Mouse (Mus musculus): ENCODE results near the gene Rpf2. TPM values are rescaled to one million over a fixed set of nuclear protein-coding genes. Genes with fewer than 3 reads are reported as not detected.

The Rpf2 gene
- polyA plus RNA-seq, 1 experiment from 2014 or later, result 36.6 TPM

GRCm38 (mm10) chr10:40195001-40195400 lies 51.8 kb downstream of the Rpf2 start:
- Histone ChIP-seq H3K9ac (ENCODE audit: low read depth, low read length) (no peak overlapping the region), H3K9me3 (ENCODE audit: control insufficient read depth) (no peaks in the 10 kb centered on the region), H3K4me1 (replicated peaks; ENCODE audit: control insufficient read depth, insufficient read depth, low read length) (no peaks in the 10 kb centered on the region), H3K4me2 (replicated peaks; ENCODE audit: low read depth) (no peak overlapping the region), H3K27me3 (replicated peaks; ENCODE audit: control insufficient read depth, insufficient read depth, low read length) (no peaks in the 10 kb centered on the region), H3K36me3 (ENCODE audit: control insufficient read depth, insufficient read depth) (no peaks in the 10 kb centered on the region), H3K27ac (ENCODE audit: low read depth, low read length) (no peak overlapping the region), H3K4me3 (ENCODE audit: low read depth, low read length) (no peak overlapping the region)
- no peak for TF ChIP-seq CTCF (IDR thresholded peaks at IDR 0.05; ENCODE audit: low read depth)
- no peak for ATAC-seq
- 85% methylated on average over 6 of the region's 6 CpGs for WGBS

DNA sequence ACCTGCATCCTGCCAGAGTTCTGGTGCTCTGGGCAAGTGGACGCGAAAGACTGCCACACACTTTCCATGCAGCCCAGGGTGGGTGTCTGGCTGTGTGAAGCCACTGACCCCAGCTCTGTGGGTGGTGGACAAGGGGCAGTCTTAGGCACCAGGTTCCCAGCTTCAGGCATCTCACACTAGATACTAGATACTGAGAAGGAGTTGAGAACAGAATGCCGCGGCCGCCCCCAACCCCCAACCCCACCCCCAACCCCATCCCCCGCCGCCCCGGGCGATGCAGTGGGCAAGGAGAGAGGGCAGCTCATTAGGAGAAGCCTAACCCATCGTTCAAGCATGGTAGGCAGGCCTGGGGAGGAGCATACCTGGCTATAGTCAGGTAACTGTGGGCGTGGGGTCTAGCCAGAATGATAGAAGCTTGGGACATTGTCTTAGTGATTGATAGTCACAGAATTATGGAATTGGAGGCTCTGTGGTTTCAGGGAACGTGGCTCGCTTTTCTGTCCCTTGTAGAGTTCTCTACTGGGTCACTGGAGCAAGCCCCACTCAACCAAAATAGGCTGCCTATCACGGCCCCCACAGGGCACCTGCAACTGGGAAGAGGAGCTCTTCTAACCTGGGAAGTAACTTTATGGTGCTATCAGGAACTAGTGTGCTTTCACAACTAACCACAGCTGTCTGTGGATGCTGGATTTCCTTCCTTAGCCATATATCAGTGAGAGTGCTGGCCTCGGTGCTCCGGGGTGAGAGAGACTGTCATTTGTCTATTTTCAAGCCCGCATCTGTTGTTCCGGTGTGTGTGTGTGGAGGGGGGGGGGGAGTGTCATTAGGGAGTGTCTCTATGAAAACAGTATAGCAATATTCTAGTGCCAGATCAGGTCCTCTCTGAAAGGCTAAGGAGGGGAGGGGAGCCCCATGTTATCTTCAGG lies 54.6 kb downstream of the Rpf2 start:
- H3K9me3 ChIP-seq (ENCODE audit: control insufficient read depth), result no peaks in the 10 kb centered on the region
- no peak overlapping the region for H3K27ac ChIP-seq (ENCODE audit: low read depth, low read length)
- no peak overlapping the region for H3K4me3 ChIP-seq (ENCODE audit: low read depth, low read length)
- TF ChIP-seq CTCF (IDR thresholded peaks at IDR 0.05; ENCODE audit: low read depth), result no peak
- H3K4me2 ChIP-seq (replicated peaks; ENCODE audit: low read depth), result peak overlapping the region; percentile 49
- no peaks in the 10 kb centered on the region for H3K27me3 ChIP-seq (replicated peaks; ENCODE audit: control insufficient read depth, insufficient read depth, low read length)
- no peaks in the 10 kb centered on the region for H3K4me1 ChIP-seq (replicated peaks; ENCODE audit: control insufficient read depth, insufficient read depth, low read length)
- H3K36me3 ChIP-seq (ENCODE audit: control insufficient read depth, insufficient read depth), result no peaks in the 10 kb centered on the region
- ATAC-seq, result no peak
- H3K9ac ChIP-seq (ENCODE audit: low read depth, low read length), result no peak overlapping the region
- 47% methylated on average over 18 of the region's 18 CpGs for WGBS

DNA sequence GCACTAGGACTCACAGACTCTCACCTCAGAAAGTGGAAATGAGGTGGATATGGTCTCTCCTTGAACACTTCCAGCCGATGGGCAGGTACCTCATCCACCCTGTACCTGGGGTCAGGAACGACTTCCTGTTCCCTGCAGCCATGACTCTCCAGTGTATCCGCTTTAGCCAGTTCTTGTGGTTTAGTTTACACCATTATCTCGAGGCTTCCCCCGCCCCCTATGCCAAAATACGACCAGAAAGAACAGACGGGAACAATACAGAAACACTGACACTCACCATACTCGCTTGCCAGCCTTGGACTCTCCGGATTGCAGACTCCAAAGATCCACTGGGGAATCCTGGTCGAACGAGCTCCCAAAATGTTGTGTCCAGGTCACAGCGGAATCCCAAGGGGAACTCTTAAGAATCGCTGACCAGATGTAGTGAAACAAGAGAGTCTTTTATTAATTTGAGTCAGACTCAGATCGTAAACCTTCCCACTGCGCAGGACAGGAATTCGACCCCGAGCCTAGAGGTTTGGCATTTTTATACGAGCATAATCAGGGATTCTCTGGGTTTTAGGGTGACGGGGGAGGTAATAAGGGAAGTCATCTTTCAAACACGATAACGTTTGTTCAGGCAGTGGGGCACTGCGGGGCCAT lies 55.4 kb downstream of the Rpf2 start:
- no peak overlapping the region for H3K9ac ChIP-seq (ENCODE audit: low read depth, low read length)
- WGBS, result 23% methylated on average over 22 of the region's 22 CpGs

DNA sequence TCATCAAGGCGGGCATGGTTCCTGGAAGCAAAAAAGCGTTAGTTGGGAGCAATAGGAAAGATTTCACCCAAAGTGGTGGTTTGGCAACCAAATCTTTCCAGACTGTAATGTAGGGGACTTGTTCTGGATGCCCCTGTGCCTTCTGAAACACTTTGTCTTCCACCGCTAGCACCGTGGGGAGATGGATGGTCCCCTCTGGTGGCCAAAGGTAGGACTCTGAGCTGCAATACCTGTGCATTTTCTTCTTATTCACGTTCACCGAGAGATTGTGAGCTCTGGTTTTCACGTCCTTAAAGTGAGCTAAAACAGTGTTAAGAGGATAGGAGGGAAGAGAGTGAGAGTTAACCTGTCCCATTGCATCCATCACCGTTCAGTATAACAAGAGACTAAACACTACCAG lies 56.0 kb downstream of the Rpf2 start:
- peak overlapping the region; percentile 49; the same call in 1 of the 2 replicates for H3K4me2 ChIP-seq (replicated peaks; ENCODE audit: low read depth)
- H3K4me3 ChIP-seq (ENCODE audit: low read depth, low read length), result no peak overlapping the region
- peak; percentile 43 for TF ChIP-seq CTCF (IDR thresholded peaks at IDR 0.05; ENCODE audit: low read depth)
- 78% methylated on average over 8 of the region's 8 CpGs for WGBS
- H3K27me3 ChIP-seq (replicated peaks; ENCODE audit: control insufficient read depth, insufficient read depth, low read length), result no peaks in the 10 kb centered on the region
- H3K9ac ChIP-seq (ENCODE audit: low read depth, low read length), result no peak overlapping the region
- no peaks in the 10 kb centered on the region for H3K36me3 ChIP-seq (ENCODE audit: control insufficient read depth, insufficient read depth)
- no peaks in the 10 kb centered on the region for H3K9me3 ChIP-seq (ENCODE audit: control insufficient read depth)
- no peak for ATAC-seq
- H3K27ac ChIP-seq (ENCODE audit: low read depth, low read length), result no peak overlapping the region
- no peaks in the 10 kb centered on the region for H3K4me1 ChIP-seq (replicated peaks; ENCODE audit: control insufficient read depth, insufficient read depth, low read length)

More for the DNA sequence above, 55.4 kb downstream of the Rpf2 start:
- no peak for ATAC-seq
- Histone ChIP-seq H3K4me1 (replicated peaks; ENCODE audit: control insufficient read depth, insufficient read depth, low read length) (no peaks in the 10 kb centered on the region), H3K27ac (ENCODE audit: low read depth, low read length) (no peak overlapping the region), H3K4me2 (replicated peaks; ENCODE audit: low read depth) (peak overlapping the region; percentile 49), H3K4me3 (ENCODE audit: low read depth, low read length) (no peak overlapping the region), H3K9me3 (ENCODE audit: control insufficient read depth) (no peaks in the 10 kb centered on the region), H3K36me3 (ENCODE audit: control insufficient read depth, insufficient read depth) (no peaks in the 10 kb centered on the region), H3K27me3 (replicated peaks; ENCODE audit: control insufficient read depth, insufficient read depth, low read length) (no peaks in the 10 kb centered on the region)
- TF ChIP-seq CTCF (IDR thresholded peaks at IDR 0.05; ENCODE audit: low read depth), result no peak

DNA sequence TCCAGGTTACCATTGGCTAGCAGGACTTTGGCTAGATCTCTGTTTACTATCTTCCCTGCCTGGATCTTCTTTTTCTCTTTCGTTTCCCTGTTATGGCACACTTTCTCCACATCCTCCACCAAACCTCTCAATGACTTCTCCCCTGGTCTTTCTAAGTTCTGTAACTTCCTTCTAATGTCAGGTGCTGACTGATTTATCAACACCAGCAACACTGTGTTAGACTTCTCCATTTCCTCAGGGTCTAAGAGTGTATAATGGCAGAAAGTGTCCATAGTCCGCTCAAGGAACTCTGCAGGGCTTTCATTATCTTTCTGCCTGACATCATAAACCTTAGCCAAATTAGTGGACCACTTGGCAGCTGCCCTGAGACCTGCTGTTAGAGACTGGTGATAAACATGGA lies 57.1 kb downstream of the Rpf2 start:
- no peaks in the 10 kb centered on the region for H3K27me3 ChIP-seq (replicated peaks; ENCODE audit: control insufficient read depth, insufficient read depth, low read length)
- no peak overlapping the region for H3K9ac ChIP-seq (ENCODE audit: low read depth, low read length)
- no peak overlapping the region for H3K4me3 ChIP-seq (ENCODE audit: low read depth, low read length)
- no peak overlapping the region for H3K4me2 ChIP-seq (replicated peaks; ENCODE audit: low read depth)
- no peak for ATAC-seq
- H3K4me1 ChIP-seq (replicated peaks; ENCODE audit: control insufficient read depth, insufficient read depth, low read length), result no peaks in the 10 kb centered on the region
- H3K27ac ChIP-seq (ENCODE audit: low read depth, low read length), result no peak overlapping the region
- 80% methylated on average over 2 of the region's 2 CpGs for WGBS
- no peak for TF ChIP-seq CTCF (IDR thresholded peaks at IDR 0.05; ENCODE audit: low read depth)
- H3K9me3 ChIP-seq (ENCODE audit: control insufficient read depth), result no peaks in the 10 kb centered on the region
- H3K36me3 ChIP-seq (ENCODE audit: control insufficient read depth, insufficient read depth), result no peaks in the 10 kb centered on the region

DNA sequence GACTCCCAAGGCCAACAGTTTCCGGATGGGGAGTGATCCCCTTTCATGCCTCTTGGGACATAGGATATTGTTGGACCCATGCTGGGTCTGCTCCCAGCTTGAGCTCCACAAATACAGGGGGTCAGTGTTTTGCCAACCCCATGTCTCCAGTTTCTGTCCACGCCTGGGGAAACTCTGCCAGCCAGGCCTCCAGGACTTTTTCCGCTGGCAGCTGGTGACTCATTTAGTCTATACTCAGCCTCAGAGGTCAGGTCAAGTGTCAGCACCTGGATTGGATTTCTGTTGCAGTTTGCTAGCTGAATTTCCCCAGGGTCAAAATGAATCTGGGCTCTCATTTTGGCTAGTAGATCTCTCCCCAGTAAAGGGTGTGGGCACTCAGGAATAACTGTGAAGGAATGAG lies 58.0 kb downstream of the Rpf2 start:
- Histone ChIP-seq H3K4me2 (replicated peaks; ENCODE audit: low read depth) (no peak overlapping the region), H3K9me3 (ENCODE audit: control insufficient read depth) (no peaks in the 10 kb centered on the region), H3K4me3 (ENCODE audit: low read depth, low read length) (no peak overlapping the region), H3K4me1 (replicated peaks; ENCODE audit: control insufficient read depth, insufficient read depth, low read length) (no peaks in the 10 kb centered on the region), H3K9ac (ENCODE audit: low read depth, low read length) (no peak overlapping the region), H3K27me3 (replicated peaks; ENCODE audit: control insufficient read depth, insufficient read depth, low read length) (no peaks in the 10 kb centered on the region), H3K27ac (ENCODE audit: low read depth, low read length) (no peak overlapping the region), H3K36me3 (ENCODE audit: control insufficient read depth, insufficient read depth) (no peaks in the 10 kb centered on the region)
- WGBS, result 69% methylated on average over 3 of the region's 3 CpGs
- TF ChIP-seq CTCF (IDR thresholded peaks at IDR 0.05; ENCODE audit: low read depth), result no peak
- ATAC-seq, result no peak
